Mouse (Mus musculus) skeletal muscle tissue, adult 2 months (tissue): ENCODE data around the gene Cdt1.

Experiments
- DNase-seq: peaks from one replicate; pipeline ENCODE4 v3.0.0-alpha.2; 2012; ENCODE audit warnings: low read depth, low spot score

Cdt1 gene

GRCm38 (mm10) chr8:122611295-122612133, 43.7 kb downstream of the Cdt1 start, which contains the start of the genes Galns and Trappc2l:
Gene Galns, minus strand, starts transcription at chr8:122611463.
Gene Trappc2l, plus strand, starts transcription at chr8:122611640.
- DNase-seq = peak; percentile 98

- no peak for DNase-seq
These were observed 48.5 kb downstream of the Cdt1 start for GRCm38 (mm10) chr8:122616181-122616905.

GRCm38 (mm10) chr8:122617947-122618546, 50.2 kb downstream of the Cdt1 start:
- DNase-seq = peak; percentile 71

- DNase-seq = no peak
These were observed 51.0 kb downstream of the Cdt1 start for GRCm38 (mm10) chr8:122618660-122619378.

GRCm38 (mm10) chr8:122620446-122620845, 52.6 kb downstream of the Cdt1 start:
- no peak for DNase-seq

- no peak for DNase-seq
These were observed 54.9 kb downstream of the Cdt1 start, which contains the start of gene Pabpn1l for GRCm38 (mm10) chr8:122622727-122623126. Gene Pabpn1l, minus strand, starts transcription at chr8:122622739.
